8 mouse cellular contexts compared by ENCODE assay signal in genomic region chr4:120666358-120667024, GRCm38 (mm10). TPM values are rescaled to one million over a fixed set of nuclear protein-coding genes. Genes with fewer than 3 reads are reported as not detected.
A peak's percentile ranks its signal among the peaks of the same experiment; 100 is the strongest.
DNase-seq lines count a peak whose midpoint lies in the region; TF ChIP-seq lines count a peak whose summit lies in the region.

Gene Cited4, plus strand, starts transcription at chr4:120666572.

- H3K4me1 ChIP-seq in MEL (ENCODE audit: control insufficient read depth in 1 of 2, insufficient read depth in 2 of 2, low read length in 2 of 2), result peaks cover 16 to 28% of the 10 kb centered on the region in 2 experiments
- H3K4me1 ChIP-seq in lung, adult 2 months (ENCODE audit: control insufficient read depth, insufficient read depth, low read length), result peaks cover 4% of the 10 kb centered on the region
- H3K4me1 ChIP-seq in olfactory bulb, adult 2 months (ENCODE audit: control insufficient read depth, insufficient read depth, low read length), result peaks cover 15% of the 10 kb centered on the region; the same call in 1 of the 2 replicates

- H3K27me3 ChIP-seq in MEL (ENCODE audit: control insufficient read depth in 1 of 2, insufficient read depth in 2 of 2, low read length in 2 of 2), result no peaks in the 10 kb centered on the region

- H3K27ac ChIP-seq in MEL (ENCODE audit: control insufficient read depth, low read depth, low read length), result peak within 1 kb of the TSS; percentile 75
- peak within 1 kb of the TSS; percentile 47; the same call in 1 of the 2 replicates for H3K27ac ChIP-seq in layer of hippocampus, adult 2 months
- no peak within 1 kb of the TSS for H3K27ac ChIP-seq in olfactory bulb, adult 2 months (ENCODE audit: insufficient read depth, low read depth, low read length)

- peak within 1 kb of the TSS; percentile 66 for H3K4me3 ChIP-seq in MEL (ENCODE audit: control insufficient read depth in 1 of 2, insufficient read depth in 1 of 2, low read depth in 2 of 2, low read length in 2 of 2)
- H3K4me3 ChIP-seq in layer of hippocampus, adult 2 months, result peak within 1 kb of the TSS; percentile 72
- peak within 1 kb of the TSS; percentile 40 for H3K4me3 ChIP-seq in lung, adult 2 months (replicated peaks; ENCODE audit: extremely low read depth, low read depth, low read length)
- peak within 1 kb of the TSS; percentile 55 for H3K4me3 ChIP-seq in olfactory bulb, adult 2 months (ENCODE audit: insufficient read depth, low read depth, low read length)

- no peak for TF ChIP-seq CTCF in MEL (IDR thresholded peaks at IDR 0.05 in 2 of 3, conservative IDR thresholded peaks at IDR 0.05 in 1 of 3; ENCODE audit: control insufficient read depth in 1 of 3, insufficient read depth in 1 of 3, low read depth in 2 of 3, low read length in 3 of 3, poor library complexity in 1 of 3, severe bottlenecking in 1 of 3)
- TF ChIP-seq CTCF in layer of hippocampus, adult 2 months (conservative IDR thresholded peaks at IDR 0.05), result no peak
- TF ChIP-seq CTCF in lung, adult 2 months (IDR thresholded peaks at IDR 0.05; ENCODE audit: insufficient read depth, low read length), result no peak
- TF ChIP-seq CTCF in olfactory bulb, adult 2 months (IDR thresholded peaks at IDR 0.05; ENCODE audit: insufficient read depth, low read depth, low read length), result no peak

- DNase-seq in MEL (ENCODE audit: low read depth, low spot score), result peak; percentile 99
- peak; percentile 96 for DNase-seq in cerebellum, adult 9-10 months
- peak; percentile 87 for DNase-seq in forelimb bud, embryonic 11.5 days (ENCODE audit: low read depth, low spot score)
- peak; percentile 93 for DNase-seq in heart, postnatal 4 days
- DNase-seq in layer of hippocampus, adult 2 months (ENCODE audit: low spot score in 2 of 2), result peak; percentile 61 to 76
- peak; percentile 90 for DNase-seq in lung, adult 2 months
- peak; percentile 78 to 89 for DNase-seq in thymus, adult 18-20 months

- TF ChIP-seq EP300 in MEL (IDR thresholded peaks at IDR 0.05; ENCODE audit: low read depth in 1 of 2, low read length in 2 of 2), result no peak

- under 1% methylated on average over 50 of the region's 50 CpGs for WGBS in lung, adult 2 months
- 3% methylated on average over 40 of the region's 50 CpGs for WGBS in olfactory bulb, adult 2 months

- no peak for TF ChIP-seq RAD21 in MEL (IDR thresholded peaks at IDR 0.05; ENCODE audit: low read depth, low read length)

- peaks cover 0 to 12% of the 10 kb centered on the region in 2 experiments; a peak in 2 of 4 replicates for H3K36me3 ChIP-seq in MEL (ENCODE audit: control insufficient read depth in 1 of 2, insufficient read depth in 2 of 2, low read length in 2 of 2)

- no peaks in the 10 kb centered on the region for H3K9me3 ChIP-seq in MEL (replicated peaks; ENCODE audit: insufficient read depth, low read length)

- H3K9ac ChIP-seq in MEL (ENCODE audit: control insufficient read depth, low read depth, low read length, poor library complexity, severe bottlenecking), result peak within 1 kb of the TSS; percentile 83

- TF ChIP-seq POLR2A in MEL (IDR thresholded peaks at IDR 0.05; ENCODE audit: control insufficient read depth in 1 of 2, insufficient read depth in 1 of 2, low read depth in 1 of 2, low read length in 2 of 2, poor library complexity in 1 of 2), result peak; percentile 89 to 100
- TF ChIP-seq POLR2A in lung, adult 2 months (IDR thresholded peaks at IDR 0.05; ENCODE audit: borderline replicate concordance, extremely low read depth, low read depth, low read length), result peak; percentile 86; the same call in 1 of the 2 replicates
- peak; percentile 46; the same call in 1 of the 2 replicates for TF ChIP-seq POLR2A in olfactory bulb, adult 2 months (IDR thresholded peaks at IDR 0.05; ENCODE audit: insufficient read depth, low read depth, low read length)

- peaks cover 15% of the 10 kb centered on the region for H3K79me2 ChIP-seq in MEL (ENCODE audit: control insufficient read depth, insufficient read depth, low read length, poor library complexity)

TF ChIP-seq in MEL, 35 proteins besides CTCF, POLR2A, EP300 and RAD21:
- TF ChIP-seq NRF1 (IDR thresholded peaks at IDR 0.05; ENCODE audit: insufficient read depth, low read depth, low read length, poor library complexity, severe bottlenecking), result 0 out of 2 replicates have a peak, but pooled peaks have one; percentile 13
- no peak for TF ChIP-seq TAL1 (IDR thresholded peaks at IDR 0.05; ENCODE audit: low read length)
- TF ChIP-seq TCF12 (IDR thresholded peaks at IDR 0.05; ENCODE audit: low read depth, low read length), result peak; percentile 58
- peak; percentile 99 for TF ChIP-seq ZMIZ1 (IDR thresholded peaks at IDR 0.05; ENCODE audit: low read depth, low read length)
- TF ChIP-seq CHD1 (IDR thresholded peaks at IDR 0.05; ENCODE audit: low read depth, low read length), result 0 out of 2 replicates have a peak, but pooled peaks have one; percentile 81
- TF ChIP-seq MAX (IDR thresholded peaks at IDR 0.05; ENCODE audit: low read length), result peak; percentile 19; the same call in 1 of the 2 replicates
- no peak for TF ChIP-seq MAZ (IDR thresholded peaks at IDR 0.05; ENCODE audit: low read depth, low read length)
- TF ChIP-seq JUND (IDR thresholded peaks at IDR 0.05; ENCODE audit: low read depth, low read length), result no peak
- no peak for TF ChIP-seq ZKSCAN1 (IDR thresholded peaks at IDR 0.05; ENCODE audit: low read depth, low read length)
- no peak for TF ChIP-seq MYB (IDR thresholded peaks at IDR 0.05; ENCODE audit: low read depth, low read length)
- no peak for TF ChIP-seq ELF1 (IDR thresholded peaks at IDR 0.05; ENCODE audit: low read depth, low read length)
- peak; percentile 68 for TF ChIP-seq SIN3A (IDR thresholded peaks at IDR 0.05; ENCODE audit: low read length)
- no peak for TF ChIP-seq MEF2A (IDR thresholded peaks at IDR 0.05; ENCODE audit: extremely low read depth, insufficient replicate concordance, low read depth, low read length, poor library complexity, severe bottlenecking)
- no peak for TF ChIP-seq SMC3 (IDR thresholded peaks at IDR 0.05; ENCODE audit: low read depth, low read length)
- no peak for TF ChIP-seq CHD2 (IDR thresholded peaks at IDR 0.05; ENCODE audit: low read length)
- TF ChIP-seq ZNF384 (IDR thresholded peaks at IDR 0.05; ENCODE audit: low read depth, low read length), result peak; percentile 60
- TF ChIP-seq POLR2AphosphoS5 (IDR thresholded peaks at IDR 0.05; ENCODE audit: borderline replicate concordance, low read depth, low read length), result peak; percentile 26; the same call in 1 of the 2 replicates
- TF ChIP-seq RCOR1 (IDR thresholded peaks at IDR 0.05; ENCODE audit: low read depth, low read length), result peak; percentile 37; the same call in 1 of the 2 replicates
- TF ChIP-seq NELFE (IDR thresholded peaks at IDR 0.05; ENCODE audit: low read depth, low read length), result peak; percentile 98
- TF ChIP-seq TBP (IDR thresholded peaks at IDR 0.05; ENCODE audit: low read depth, low read length), result peak; percentile 98
- no peak for TF ChIP-seq BHLHE40 (IDR thresholded peaks at IDR 0.05; ENCODE audit: borderline replicate concordance, low read depth, low read length)
- no peak for TF ChIP-seq UBTF (IDR thresholded peaks at IDR 0.05; ENCODE audit: borderline replicate concordance, insufficient read depth, low read depth, low read length)
- peak; percentile 98 for TF ChIP-seq POLR2AphosphoS2 (IDR thresholded peaks at IDR 0.05; ENCODE audit: low read length)
- no peak for TF ChIP-seq USF2 (IDR thresholded peaks at IDR 0.05; ENCODE audit: borderline replicate concordance in 1 of 2, insufficient read depth in 1 of 2, low read depth in 1 of 2, low read length in 2 of 2)
- TF ChIP-seq USF1 (IDR thresholded peaks at IDR 0.05; ENCODE audit: low read depth, low read length), result 0 out of 2 replicates have a peak, but pooled peaks have one; percentile 20
- TF ChIP-seq HCFC1 (IDR thresholded peaks at IDR 0.05; ENCODE audit: low read depth, low read length), result peak; percentile 64
- no peak for TF ChIP-seq MYC (IDR thresholded peaks at IDR 0.05; ENCODE audit: low read depth, low read length)
- TF ChIP-seq MXI1 (IDR thresholded peaks at IDR 0.05; ENCODE audit: low read depth, low read length), result peak; percentile 71
- no peak for TF ChIP-seq GABPA (IDR thresholded peaks at IDR 0.05; ENCODE audit: low read depth, low read length)
TF ChIP-seq in MEL: peak in this region for 15.

RNA-seq across cellular contexts. Expression of gene Cited4, which starts in this region (rescaled TPM):
- 18.2 and 23.3 TPM in 2 replicates for total RNA-seq in MEL (2012; rRNA removed)
- polyA plus RNA-seq in MEL (2012; ENCODE audit: insufficient read depth in 1 of 2, insufficient read length in 2 of 2, low read depth in 1 of 2, low replicate concordance in 2 of 2, missing spikeins in 1 of 2), result 10 to 100 TPM in 1 of 2 experiments, not detected in 1; 58.1 TPM
- total RNA-seq in heart, postnatal 4 days (2021), result 10 to 100 TPM; 78.9 to 84.3 TPM
- 1 to 10 TPM; 2.0 TPM for total RNA-seq in layer of hippocampus, adult 2 months (2021)
- 5.8 and 9.3 TPM in 2 replicates for polyA plus RNA-seq in lung, adult 2 months (2012; rRNA removed)
- polyA plus RNA-seq in olfactory bulb, adult 2 months (2012; ENCODE audit: insufficient read depth, insufficient read length, low replicate concordance, missing spikeins), result not detected in 2 replicates
